Mouse (Mus musculus): ENCODE data around the gene Tars2.
"Not testable (repeated sequence)": the region's sequence is repeated elsewhere in the genome, so short reads cannot be mapped to it uniquely, and the experiment has no call there.

The Tars2 gene

GRCm38 (mm10) chr3:95760106-95760505, at the start of gene Tars2:
Gene Tars2 (minus strand): TSS chr3:95760206.
- DNase-seq = no peak

GRCm38 (mm10) chr3:95808384-95808783, 48.4 kb upstream of the Tars2 start:
- no peak for DNase-seq

GRCm38 (mm10) chr3:95807630-95808029, 47.6 kb upstream of the Tars2 start:
- DNase-seq = not testable (repeated sequence)

GRCm38 (mm10) chr3:95806677-95807076, 46.7 kb upstream of the Tars2 start:
- no peak for DNase-seq

- DNase-seq = no peak
Measured at GRCm38 (mm10) chr3:95803851-95804250, 43.8 kb upstream of the Tars2 start.

GRCm38 (mm10) chr3:95798756-95799155, 38.8 kb upstream of the Tars2 start:
- DNase-seq = no peak

- DNase-seq = no peak
Measured at GRCm38 (mm10) chr3:95794299-95794698, 34.3 kb upstream of the Tars2 start.

GRCm38 (mm10) chr3:95793662-95794061, 33.7 kb upstream of the Tars2 start:
- no peak for DNase-seq

- no peak for DNase-seq
Measured at GRCm38 (mm10) chr3:95785501-95785900, 25.5 kb upstream of the Tars2 start.

- no peak for DNase-seq
Measured at GRCm38 (mm10) chr3:95771985-95772384, 12.0 kb upstream of the Tars2 start.

GRCm38 (mm10) chr3:95765534-95765933, 5.5 kb upstream of the Tars2 start:
- no peak for DNase-seq

GRCm38 (mm10) chr3:95763811-95764210, 3.8 kb upstream of the Tars2 start:
- no peak for DNase-seq

GRCm38 (mm10) chr3:95762961-95763360, 3.0 kb upstream of the Tars2 start:
- no peak for DNase-seq

GRCm38 (mm10) chr3:95761771-95762170, 1.8 kb upstream of the Tars2 start:
- DNase-seq = no peak

- no peak for DNase-seq
Measured at GRCm38 (mm10) chr3:95760656-95761055, 650 bp upstream of the Tars2 start.

- DNase-seq = no peak
Measured at GRCm38 (mm10) chr3:95758467-95759218, 1.4 kb downstream of the Tars2 start.

- DNase-seq = no peak
Measured at GRCm38 (mm10) chr3:95756808-95757207, 3.2 kb downstream of the Tars2 start.

- peak; percentile 96 for DNase-seq
Measured at GRCm38 (mm10) chr3:95754345-95755206, 5.4 kb downstream of the Tars2 start.

GRCm38 (mm10) chr3:95752935-95753334, 7.1 kb downstream of the Tars2 start:
- DNase-seq = no peak

- peak; percentile 57 for DNase-seq
Measured at GRCm38 (mm10) chr3:95740406-95740805, 19.6 kb downstream of the Tars2 start.

GRCm38 (mm10) chr3:95739353-95740104, 20.5 kb downstream of the Tars2 start, which contains the start of gene Ecm1:
Gene Ecm1 (minus strand): TSS chr3:95739569.
- DNase-seq = peak; percentile 56

GRCm38 (mm10) chr3:95735071-95735670, 24.8 kb downstream of the Tars2 start:
- DNase-seq = no peak

All from kidney, adult 11 months (tissue).